Mouse (Mus musculus) midbrain, postnatal 0 days (tissue): ENCODE data around the gene Gdf5. TPM values are rescaled to one million over a fixed set of nuclear protein-coding genes. Genes with fewer than 3 reads are reported as not detected.

Source experiments
- ATAC-seq: fragments of 200-750 bp; cut with Nextera tagmentation; 2 replicates; pipeline ENCODE4 v1.8.0; 2017; ENCODE audit warnings: moderate number of reproducible peaks, mild to moderate bottlenecking, moderate TSS enrichment, moderate library complexity; ENCODE audit not compliant: low FRiP score
- DNase-seq: peaks from one replicate; pipeline ENCODE4 v3.0.0-alpha.2; 2015; ENCODE audit warnings: low spot score
- H3K27ac ChIP-seq: fragments of 300-500 bp; sonication (generic); 2 replicates; pipeline ENCODE4 v1.5.1; 2014; ENCODE audit warnings: low read depth, mild to moderate bottlenecking, low read length, mixed read lengths
- H3K27me3 ChIP-seq: fragments of 300-500 bp; sonication (generic); 2 replicates; pipeline ENCODE4 v1.6.1; 2014; ENCODE audit warnings: low read length, control low read depth, mixed read lengths; ENCODE audit not compliant: insufficient read depth
- H3K36me3 ChIP-seq: fragments of 300-500 bp; sonication (generic); 2 replicates; pipeline ENCODE4 v1.6.1; 2014; ENCODE audit warnings: low read length, control low read depth, mixed read lengths; ENCODE audit not compliant: insufficient read depth
- H3K4me1 ChIP-seq: fragments of 300-500 bp; sonication (generic); 2 replicates; pipeline ENCODE4 v1.6.1; 2014; ENCODE audit warnings: mild to moderate bottlenecking, control low read depth, antibody characterized with exemption, low read length, mixed read lengths; ENCODE audit not compliant: insufficient read depth
- H3K4me2 ChIP-seq: fragments of 300-500 bp; sonication (generic); 2 replicates; pipeline ENCODE4 v1.6.1; 2014; ENCODE audit warnings: low read depth, mild to moderate bottlenecking, low read length, mixed read lengths; ENCODE audit not compliant: poor library complexity, severe bottlenecking
- H3K4me3 ChIP-seq: fragments of 300-500 bp; sonication (generic); 2 replicates; pipeline ENCODE4 v1.5.1; 2014; ENCODE audit warnings: low read depth, mild to moderate bottlenecking, low read length, moderate library complexity
- H3K9ac ChIP-seq: fragments of 300-500 bp; sonication (generic); replicated peaks from 2 replicates; pipeline ENCODE4 v1.6.1; 2014; ENCODE audit warnings: mild to moderate bottlenecking, low read length, moderate library complexity, mixed read lengths; ENCODE audit not compliant: poor library complexity, severe bottlenecking
- H3K9me3 ChIP-seq: fragments of 300-500 bp; sonication (generic); 2 replicates; pipeline ENCODE4 v1.6.1; 2016; ENCODE audit warnings: low read length, control low read depth
- CTCF ChIP-seq: IDR thresholded peaks from 2 replicates; pipeline ENCODE4 v1.5.1; 2016; ENCODE audit warnings: antibody characterized with exemption, mild to moderate bottlenecking
- WGBS: fragments of 180-500 bp; shearing (Covaris S2); extraction: QIAGEN DNeasy Blood & Tissue Kit; methylation state at CpG from one replicate; pipeline ENCODE4 v1.1.7; 2014; 5-methylcytosine and 5-hydroxymethylcytosine counted together
- polyA plus RNA-seq: library from polyadenylated mRNA; unstranded; fragments of >200 nt; fragmentation: Nextera tagmentation; extraction: Ambion mirVana; gene quantifications from 2 replicates; pipeline ENCODE4 v1.2.1, GENCODE M21; 2015
- total RNA-seq: library from RNA; depleted of rRNA; stranded (reverse); fragments of >200 nt; gene quantifications from 2 replicates; pipeline ENCODE4 v1.2.3, GENCODE M21; 2014

Gdf5 gene
- total and polyA plus RNA-seq, 2 experiments from 2014 or later = 0.69 to 2.0 TPM

DNA sequence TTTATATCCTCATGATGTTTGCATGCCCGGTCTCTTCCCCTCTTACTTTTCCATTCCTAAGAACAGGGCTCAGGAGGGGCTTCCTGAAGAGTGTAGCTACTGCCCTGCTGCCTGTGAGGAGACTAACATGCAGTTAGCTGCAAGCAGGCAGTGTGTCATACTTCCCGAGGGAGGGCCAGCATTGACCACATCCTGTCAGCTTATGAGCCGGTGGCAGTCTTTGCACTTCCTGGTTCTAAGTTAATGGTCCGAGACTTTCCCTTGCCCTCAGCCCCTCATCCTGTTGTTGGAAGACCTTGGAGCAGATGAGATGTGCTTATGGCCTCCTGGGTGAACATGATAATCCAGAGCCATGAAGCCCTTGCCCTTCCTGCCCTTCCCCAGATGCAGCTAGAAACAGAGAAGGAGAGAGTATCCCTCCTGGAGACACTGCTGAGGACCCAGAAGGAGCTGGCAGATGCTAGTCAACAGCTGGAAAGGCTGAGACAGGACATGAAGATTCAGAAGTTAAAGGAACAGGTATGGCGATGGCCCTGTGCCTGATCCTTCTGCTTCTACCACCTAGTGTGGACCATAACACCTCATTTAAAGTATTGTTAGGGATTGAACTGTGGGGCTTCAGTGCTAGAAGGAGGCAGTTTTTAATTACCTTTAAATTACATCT, 34.3 kb upstream of the Gdf5 start:
- no peak for ATAC-seq
- H3K36me3 ChIP-seq = peaks cover 61% of the 10 kb centered on the region

DNA sequence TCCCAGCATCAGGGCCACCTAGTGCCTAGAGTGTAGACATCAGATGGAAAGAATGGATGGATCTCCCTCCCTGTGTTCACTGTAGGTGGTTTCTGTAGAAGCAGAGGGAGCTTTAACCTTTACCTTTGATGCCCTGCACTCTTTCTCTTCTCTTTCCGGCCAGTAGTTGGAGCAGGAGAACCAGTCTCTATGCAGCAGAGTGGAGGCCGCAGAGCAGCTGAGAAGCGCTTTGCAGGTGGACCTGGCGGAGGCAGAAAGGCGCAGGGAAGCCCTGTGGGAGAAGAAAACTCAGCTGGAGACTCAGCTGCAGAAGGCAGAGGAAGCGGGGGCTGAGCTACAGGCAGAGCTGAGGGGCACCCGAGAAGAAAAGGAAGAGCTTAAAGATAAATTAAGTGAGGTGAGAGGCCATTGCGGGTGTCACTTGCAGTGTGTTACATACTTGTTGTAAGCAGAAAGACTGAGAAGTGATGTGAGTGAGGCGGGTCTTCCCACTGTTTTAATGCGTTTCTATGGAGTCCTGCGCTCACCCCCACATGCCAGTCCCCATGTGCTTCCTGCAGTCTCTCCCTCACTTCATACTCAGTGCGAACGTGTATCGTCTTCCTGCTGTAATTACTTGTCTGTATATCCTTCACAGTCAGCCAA, 29.0 kb upstream of the Gdf5 start:
- H3K27ac ChIP-seq = no peak overlapping the region
- no peak for DNase-seq
- H3K36me3 ChIP-seq = peaks cover 69% of the 10 kb centered on the region

More for the DNA sequence above, 34.3 kb upstream of the Gdf5 start:
- DNase-seq = no peak
- Histone ChIP-seq H3K9me3 (no peaks in the 10 kb centered on the region), H3K4me2 (no peak overlapping the region), H3K4me3 (no peak overlapping the region), H3K27ac (no peak overlapping the region), H3K4me1 (no peaks in the 10 kb centered on the region), H3K9ac (no peak overlapping the region), H3K27me3 (no peaks in the 10 kb centered on the region)
- WGBS = 88% methylated on average over 5 of the region's 5 CpGs
- no peak for TF ChIP-seq CTCF

DNA sequence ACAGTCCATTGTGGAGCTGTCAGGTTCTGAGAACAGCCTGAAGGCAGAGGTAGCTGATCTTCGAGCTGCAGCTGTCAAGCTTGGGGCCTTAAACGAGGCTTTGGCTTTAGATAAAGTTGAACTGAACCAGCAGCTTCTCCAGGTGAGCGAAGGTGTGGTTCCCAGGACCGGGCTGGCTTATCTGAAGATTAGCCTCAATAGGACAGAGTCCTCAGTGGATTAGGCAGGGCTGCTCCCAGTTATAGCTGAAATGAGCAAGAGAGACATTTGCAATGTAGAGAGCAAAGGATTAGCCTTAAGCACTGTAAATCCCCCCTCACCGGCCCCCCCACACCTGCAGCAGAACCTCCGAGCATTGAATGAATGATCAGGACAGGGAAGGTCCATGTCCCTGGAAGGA, 28.2 kb upstream of the Gdf5 start:
- 83% methylated on average over 6 of the region's 6 CpGs for WGBS
- H3K36me3 ChIP-seq = peaks cover 72% of the 10 kb centered on the region
- H3K9me3 ChIP-seq = no peaks in the 10 kb centered on the region
- H3K4me1 ChIP-seq = no peaks in the 10 kb centered on the region
- ATAC-seq (no peak), DNase-seq (no peak)
- TF ChIP-seq CTCF = no peak
- H3K27me3 ChIP-seq = no peaks in the 10 kb centered on the region
- no peak overlapping the region for H3K9ac ChIP-seq
- no peak overlapping the region for H3K4me3 ChIP-seq
- no peak overlapping the region for H3K27ac ChIP-seq
- no peak overlapping the region for H3K4me2 ChIP-seq

More for the DNA sequence above, 29.0 kb upstream of the Gdf5 start:
- Histone ChIP-seq H3K9me3 (no peaks in the 10 kb centered on the region), H3K4me2 (no peak overlapping the region), H3K4me1 (no peaks in the 10 kb centered on the region), H3K9ac (no peak overlapping the region), H3K4me3 (no peak overlapping the region), H3K27me3 (no peaks in the 10 kb centered on the region)
- no peak for ATAC-seq
- peak; percentile 40 for TF ChIP-seq CTCF
- 86% methylated on average over 14 of the region's 14 CpGs for WGBS

DNA sequence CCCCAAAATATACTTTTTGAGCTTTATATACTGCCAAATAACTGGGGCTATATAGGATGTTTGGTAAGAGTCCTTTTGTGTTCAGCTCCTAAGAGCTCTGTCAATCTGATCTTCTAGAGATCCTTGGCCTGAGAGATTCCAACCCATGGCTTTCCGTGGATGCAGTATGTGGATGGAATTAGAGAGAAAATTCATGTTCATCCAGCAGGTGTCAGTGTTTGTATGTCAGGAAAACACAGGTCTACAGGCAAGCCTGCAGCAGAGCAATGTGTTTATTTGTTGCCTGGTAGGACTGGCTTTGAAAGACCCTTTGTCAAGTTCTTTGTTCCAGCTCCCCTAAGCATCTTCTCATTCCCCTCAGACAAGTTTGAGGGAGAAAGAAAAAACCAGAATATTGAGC, 17.8 kb upstream of the Gdf5 start:
- Histone ChIP-seq H3K4me2 (no peak overlapping the region), H3K27ac (no peak overlapping the region), H3K4me1 (no peaks in the 10 kb centered on the region), H3K4me3 (no peak overlapping the region), H3K9me3 (no peaks in the 10 kb centered on the region), H3K27me3 (no peaks in the 10 kb centered on the region), H3K9ac (no peak overlapping the region), H3K36me3 (peaks cover 45% of the 10 kb centered on the region)
- peak; percentile 78 for TF ChIP-seq CTCF
- WGBS = 26% methylated on average over 1 of the region's 1 CpGs
- DNase-seq (peak; percentile 77), ATAC-seq (no peak)

DNA sequence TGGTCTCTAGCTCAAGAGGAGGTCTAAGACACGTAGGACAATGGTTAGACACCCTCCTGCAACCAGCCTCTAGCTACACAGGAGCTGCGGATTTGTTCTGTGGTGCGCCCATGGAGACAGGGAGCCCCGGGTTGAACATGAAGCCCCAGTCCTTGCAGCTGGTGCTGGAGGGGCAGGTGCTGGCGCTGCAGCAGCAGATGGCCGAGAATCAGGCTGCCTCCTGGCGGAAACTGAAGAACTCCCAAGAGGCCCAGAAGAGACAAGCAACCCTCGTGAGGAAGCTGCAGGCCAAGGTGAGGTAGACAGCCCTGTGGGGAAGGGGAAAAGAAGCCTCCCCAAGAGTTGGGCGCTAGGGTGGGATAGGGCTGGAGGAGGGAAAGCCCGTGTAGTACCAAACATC, 16.7 kb upstream of the Gdf5 start:
- no peak overlapping the region for H3K9ac ChIP-seq
- no peaks in the 10 kb centered on the region for H3K4me1 ChIP-seq
- H3K36me3 ChIP-seq = peaks cover 34% of the 10 kb centered on the region
- no peak overlapping the region for H3K4me2 ChIP-seq
- DNase-seq (peak; percentile 29), ATAC-seq (no peak)
- TF ChIP-seq CTCF = no peak
- no peak overlapping the region for H3K4me3 ChIP-seq
- no peaks in the 10 kb centered on the region for H3K27me3 ChIP-seq
- no peak overlapping the region for H3K27ac ChIP-seq
- no peaks in the 10 kb centered on the region for H3K9me3 ChIP-seq
- WGBS = 71% methylated on average over 10 of the region's 10 CpGs

DNA sequence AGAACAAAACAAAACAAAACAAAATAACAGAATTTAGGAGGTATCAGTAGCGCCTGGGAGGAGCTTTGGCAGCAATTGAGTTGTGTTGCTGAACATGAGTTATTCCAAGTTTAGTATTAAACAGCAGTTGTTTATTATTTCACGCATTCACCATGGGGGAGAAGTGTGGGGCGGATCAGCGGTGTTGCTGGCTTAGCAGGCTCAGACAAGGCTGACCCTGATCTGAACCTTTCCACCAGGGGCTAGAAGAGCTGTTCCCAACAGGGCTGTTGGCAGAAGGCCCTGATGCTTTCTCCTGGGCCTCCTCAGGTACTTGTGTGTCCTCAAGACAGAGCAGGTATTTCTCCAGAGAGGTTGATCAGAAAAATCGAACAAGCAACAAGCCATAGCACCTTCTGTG, 14.8 kb upstream of the Gdf5 start:
- Histone ChIP-seq H3K9me3 (no peaks in the 10 kb centered on the region), H3K9ac (no peak overlapping the region), H3K27me3 (no peaks in the 10 kb centered on the region), H3K36me3 (peaks cover 22% of the 10 kb centered on the region), H3K4me1 (no peaks in the 10 kb centered on the region), H3K4me3 (no peak overlapping the region), H3K4me2 (no peak overlapping the region), H3K27ac (no peak overlapping the region)
- no peak for TF ChIP-seq CTCF
- DNase-seq (no peak), ATAC-seq (no peak)
- WGBS = 90% methylated on average over 5 of the region's 5 CpGs
